Mouse (Mus musculus): ENCODE measurements around the gene Slc25a13.

- TF ChIP-seq POLR2A (IDR thresholded peaks at IDR 0.05; ENCODE audit: low read depth, low read length) (no peak), CTCF (IDR thresholded peaks at IDR 0.05; ENCODE audit: extremely low read depth, insufficient read depth, insufficient read length, insufficient replicate concordance) (no peak)
These were observed 9.1 kb downstream of the Slc25a13 start for GRCm38 (mm10) chr6:6207836-6208235.
